Mouse (Mus musculus): ENCODE measurements at regions not wholly inside any gene's neighbourhood (a gene's known extent, or its start where the extent isn't known, plus 50 kb on each side); places are given as distances from the start of the nearest gene placed in this dataset.

DNA sequence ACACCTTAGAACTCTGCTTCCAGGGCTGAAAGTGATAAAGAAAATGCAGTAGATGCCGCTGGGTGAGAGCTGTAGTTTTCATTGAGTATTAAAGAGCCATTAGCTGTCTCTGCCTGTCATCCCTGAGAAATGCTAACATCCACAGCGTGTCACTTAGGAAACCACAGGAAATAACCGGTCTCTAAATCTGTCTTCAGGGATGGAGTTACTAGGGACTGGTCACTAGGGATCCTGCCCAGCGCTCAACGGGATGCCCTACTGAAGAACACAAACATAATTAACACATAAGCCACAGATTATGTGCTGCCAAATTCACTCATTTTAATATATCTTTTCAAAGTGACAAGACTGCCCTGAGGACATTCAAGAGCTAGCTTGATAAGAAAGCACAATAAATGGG, 329.3 kb upstream of the Cdh4 start:
- Histone ChIP-seq H3K27ac (ENCODE audit: insufficient read depth, low read depth) (no peak overlapping the region), H3K4me3 (replicated peaks in 1 of 3; ENCODE audit: low read depth in 2 of 3, low read length in 2 of 3, poor library complexity in 1 of 3) (no peak overlapping the region), H3K4me1 (ENCODE audit: control insufficient read depth in 1 of 2, insufficient read depth in 2 of 2) (no peaks in the 10 kb centered on the region), H3K9ac (ENCODE audit: insufficient read depth, low read depth) (no peak overlapping the region), H3K4me2 (ENCODE audit: insufficient read depth, low read depth, poor library complexity, severe bottlenecking) (no peak overlapping the region), H3K9me3 (replicated peaks; ENCODE audit: low read length) (peaks cover 84% of the 10 kb centered on the region), H3K79me2 (replicated peaks; ENCODE audit: control insufficient read depth, extremely low read depth, insufficient read depth, poor library complexity, severe bottlenecking) (no peaks in the 10 kb centered on the region), H3K36me3 (replicated peaks in 1 of 2; ENCODE audit: control insufficient read depth in 1 of 2, insufficient read depth in 1 of 2, low read length in 1 of 2) (no peaks in the 10 kb centered on the region), H3K27me3 (replicated peaks) (no peaks in the 10 kb centered on the region)
- dilution Hi-C loops (cut with MboI; ENCODE audit: extremely low pct_ligation_motif_present, extremely low pct_unique_long_range_greater_than_20kb, low sequenced_read_pairs) (no loop called here), in situ Hi-C loops (cut with MboI; ENCODE audit: low pct_ligation_motif_present, low pct_unique_long_range_greater_than_20kb, low sequenced_read_pairs) (no loop called here)
- TF ChIP-seq POLR2A (IDR thresholded peaks at IDR 0.05; ENCODE audit: low read depth, low read length) (no peak), RAD21 (IDR thresholded peaks at IDR 0.05; ENCODE audit: low read depth, low read length) (no peak), CHD1 (IDR thresholded peaks at IDR 0.05; ENCODE audit: low read depth, low read length) (no peak), MYC (IDR thresholded peaks at IDR 0.05; ENCODE audit: low read depth, low read length) (no peak), EP300 (IDR thresholded peaks at IDR 0.05; ENCODE audit: low read length) (no peak), ZNF384 (IDR thresholded peaks at IDR 0.05; ENCODE audit: low read depth, low read length) (no peak), USF1 (IDR thresholded peaks at IDR 0.05; ENCODE audit: low read depth, low read length) (no peak), HCFC1 (IDR thresholded peaks at IDR 0.05; ENCODE audit: low read depth, low read length) (no peak), SIN3A (IDR thresholded peaks at IDR 0.05; ENCODE audit: low read length) (no peak), ETS1 (conservative IDR thresholded peaks at IDR 0.05; ENCODE audit: low read depth, low read length) (no peak)
- DNase-seq (ENCODE audit: extremely low read depth), result no peak

DNA sequence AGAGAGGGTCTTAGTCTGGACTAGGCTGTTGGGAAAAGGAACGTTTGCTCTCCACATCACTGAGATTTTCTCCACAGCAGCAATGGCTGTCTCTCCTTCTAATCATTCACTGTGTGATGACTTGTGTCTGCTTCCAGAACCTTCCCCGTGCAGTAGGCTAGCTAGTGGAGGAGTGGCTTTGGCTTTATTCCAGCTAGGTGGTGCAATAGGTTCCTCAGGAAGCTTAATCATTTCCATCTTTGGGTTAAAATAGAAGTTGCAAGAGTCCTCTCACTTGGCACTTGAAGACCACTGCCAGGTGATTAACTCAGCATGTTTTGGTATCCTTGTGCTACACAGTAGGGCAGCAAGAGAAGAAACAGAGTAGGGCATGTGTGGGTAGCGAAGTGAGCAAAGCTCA, 314.2 kb upstream of the Cdh4 start:
- TF ChIP-seq MAZ (IDR thresholded peaks at IDR 0.05; ENCODE audit: low read depth, low read length) (no peak), ZNF384 (IDR thresholded peaks at IDR 0.05; ENCODE audit: low read depth, low read length) (no peak), SIN3A (IDR thresholded peaks at IDR 0.05; ENCODE audit: low read length) (no peak), BHLHE40 (IDR thresholded peaks at IDR 0.05; ENCODE audit: low read depth, low read length) (no peak), PAX5 (IDR thresholded peaks at IDR 0.05; ENCODE audit: low read length) (no peak), NELFE (IDR thresholded peaks at IDR 0.05; ENCODE audit: low read depth, low read length) (no peak), USF1 (IDR thresholded peaks at IDR 0.05; ENCODE audit: low read depth, low read length) (no peak), ZKSCAN1 (IDR thresholded peaks at IDR 0.05; ENCODE audit: borderline replicate concordance, low read depth, low read length) (no peak), CTCF (conservative IDR thresholded peaks at IDR 0.05 in 1 of 2, IDR thresholded peaks at IDR 0.05 in 1 of 2; ENCODE audit: low read depth in 2 of 2, low read length in 2 of 2) (no peak), ZC3H11A (IDR thresholded peaks at IDR 0.05; ENCODE audit: low read depth, low read length) (no peak), NRF1 (IDR thresholded peaks at IDR 0.05; ENCODE audit: low read depth, low read length) (no peak), TCF12 (IDR thresholded peaks at IDR 0.05; ENCODE audit: low read depth, low read length) (no peak), EP300 (IDR thresholded peaks at IDR 0.05; ENCODE audit: low read length) (no peak), POLR2A (IDR thresholded peaks at IDR 0.05; ENCODE audit: low read depth, low read length) (no peak), MAFK (IDR thresholded peaks at IDR 0.05; ENCODE audit: insufficient replicate concordance, low read length) (no peak), MAX (IDR thresholded peaks at IDR 0.05; ENCODE audit: low read length) (no peak)
- H3K27me3 ChIP-seq (replicated peaks), result no peaks in the 10 kb centered on the region
- DNase-seq (ENCODE audit: extremely low read depth), result no peak
- peaks cover 81% of the 10 kb centered on the region for H3K9me3 ChIP-seq (replicated peaks; ENCODE audit: low read length)
- in situ Hi-C loops (cut with MboI; ENCODE audit: low pct_ligation_motif_present, low pct_unique_long_range_greater_than_20kb, low sequenced_read_pairs) (no loop called here), dilution Hi-C loops (cut with MboI; ENCODE audit: extremely low pct_ligation_motif_present, extremely low pct_unique_long_range_greater_than_20kb, low sequenced_read_pairs) (no loop called here)
- no peak overlapping the region for H3K9ac ChIP-seq (ENCODE audit: insufficient read depth, low read depth)
- no peak overlapping the region for H3K4me3 ChIP-seq (replicated peaks in 1 of 3; ENCODE audit: low read depth in 2 of 3, low read length in 2 of 3, poor library complexity in 1 of 3)
- H3K4me2 ChIP-seq (ENCODE audit: insufficient read depth, low read depth, poor library complexity, severe bottlenecking), result no peak overlapping the region
- H3K36me3 ChIP-seq (replicated peaks in 1 of 2; ENCODE audit: control insufficient read depth in 1 of 2, insufficient read depth in 1 of 2, low read length in 1 of 2), result no peaks in the 10 kb centered on the region
- H3K79me2 ChIP-seq (replicated peaks; ENCODE audit: control insufficient read depth, extremely low read depth, insufficient read depth, poor library complexity, severe bottlenecking), result no peaks in the 10 kb centered on the region
- no peak overlapping the region for H3K27ac ChIP-seq (ENCODE audit: insufficient read depth, low read depth)
- no peaks in the 10 kb centered on the region for H3K4me1 ChIP-seq (ENCODE audit: control insufficient read depth in 1 of 2, insufficient read depth in 2 of 2)
